Mouse (Mus musculus) cortical plate, adult 2 months (tissue): Measurements from ENCODE around the gene Plekhg5.

Source experiments
- CTCF ChIP-seq: fragments of 200-500 bp; IDR thresholded peaks from 2 replicates; pipeline ENCODE4 v1.5.1; 2011; ENCODE audit warnings: mild to moderate bottlenecking, control low read depth, low read length; ENCODE audit not compliant: insufficient read depth; ENCODE audit errors: extremely low read depth
- POLR2A ChIP-seq: fragments of 200-500 bp; IDR thresholded peaks from 2 replicates; pipeline ENCODE4 v1.6.1; 2011; ENCODE audit warnings: mild to moderate bottlenecking, low read length, control low read depth; ENCODE audit not compliant: insufficient read depth; ENCODE audit errors: extremely low read depth

- TF ChIP-seq CTCF (no peak), POLR2A (no peak)
These were observed 55.6 kb downstream of the Plekhg5 start for GRCm38 (mm10) chr4:152127884-152128283.
